Mouse (Mus musculus): ENCODE measurements around the gene Kirrel3. TPM values are rescaled to one million over a fixed set of nuclear protein-coding genes. Genes with fewer than 3 reads are reported as not detected.

Gene Kirrel3
- total and polyA plus RNA-seq, 2 experiments from 2014 or later: 0.29 to 0.42 TPM

- no peak overlapping the region for H3K27ac ChIP-seq (ENCODE audit: low read depth)
- H3K36me3 ChIP-seq (replicated peaks; ENCODE audit: control insufficient read depth, insufficient read depth, low read length): no peaks in the 10 kb centered on the region
- DNase-seq (ENCODE audit: low spot score): no peak
- no peak overlapping the region for H3K4me2 ChIP-seq (ENCODE audit: low read depth, low read length)
- TF ChIP-seq EP300 (IDR thresholded peaks at IDR 0.05; ENCODE audit: low read depth) (no peak), CTCF (IDR thresholded peaks at IDR 0.05; ENCODE audit: low read depth) (no peak)
- H3K27me3 ChIP-seq (ENCODE audit: control insufficient read depth, insufficient read depth, low read length): no peaks in the 10 kb centered on the region
- no peak overlapping the region for H3K9ac ChIP-seq (replicated peaks; ENCODE audit: low read depth, low read length)
- no peaks in the 10 kb centered on the region for H3K4me1 ChIP-seq (ENCODE audit: control insufficient read depth, insufficient read depth)
- H3K4me3 ChIP-seq (ENCODE audit: low read depth, low read length): no peak overlapping the region
- no peak for ATAC-seq (ENCODE audit: insufficient read depth, low read depth)
- 88% methylated on average over 4 of the region's 4 CpGs for WGBS
- no peaks in the 10 kb centered on the region for H3K9me3 ChIP-seq (replicated peaks; ENCODE audit: control insufficient read depth, low read length)
Observed at GRCm38 (mm10) chr9:34962251-34962650, 476.6 kb downstream of the Kirrel3 start.

DNA sequence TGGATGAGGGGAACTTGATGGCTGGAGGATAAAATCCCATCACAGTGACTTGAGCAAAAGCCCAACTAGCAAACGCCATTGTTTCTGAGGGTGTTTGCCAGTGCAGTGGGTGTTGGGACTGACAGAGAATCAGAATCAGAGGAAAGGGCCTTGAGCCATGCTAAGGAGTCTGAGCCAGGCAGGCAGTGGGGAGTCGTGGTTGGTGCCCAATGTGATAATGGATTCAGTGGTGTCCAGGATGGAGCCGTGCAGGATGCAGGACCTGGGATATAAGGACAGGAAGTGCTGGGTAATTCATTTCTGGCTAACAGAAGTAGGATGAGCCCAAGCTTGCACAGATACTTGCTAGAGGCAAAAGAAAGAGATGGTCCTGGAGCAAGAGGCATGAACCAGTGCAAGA is 477.9 kb downstream of the Kirrel3 start:
- Histone ChIP-seq H3K27me3 (ENCODE audit: control insufficient read depth, insufficient read depth, low read length) (no peaks in the 10 kb centered on the region), H3K9ac (replicated peaks; ENCODE audit: low read depth, low read length) (no peak overlapping the region), H3K27ac (ENCODE audit: low read depth) (no peak overlapping the region), H3K36me3 (replicated peaks; ENCODE audit: control insufficient read depth, insufficient read depth, low read length) (no peaks in the 10 kb centered on the region), H3K9me3 (replicated peaks; ENCODE audit: control insufficient read depth, low read length) (no peaks in the 10 kb centered on the region), H3K4me3 (ENCODE audit: low read depth, low read length) (no peak overlapping the region), H3K4me2 (ENCODE audit: low read depth, low read length) (no peak overlapping the region), H3K4me1 (ENCODE audit: control insufficient read depth, insufficient read depth) (no peaks in the 10 kb centered on the region)
- DNase-seq (ENCODE audit: low spot score) (no peak), ATAC-seq (ENCODE audit: insufficient read depth, low read depth) (no peak)
- 53% methylated on average over 3 of the region's 3 CpGs for WGBS
- TF ChIP-seq EP300 (IDR thresholded peaks at IDR 0.05; ENCODE audit: low read depth): no peak
- no peak for TF ChIP-seq CTCF (IDR thresholded peaks at IDR 0.05; ENCODE audit: low read depth)

GRCm38 (mm10) chr9:34964172-34965040 is 478.7 kb downstream of the Kirrel3 start:
- no peak overlapping the region for H3K27ac ChIP-seq (ENCODE audit: low read depth)
- no peaks in the 10 kb centered on the region for H3K4me1 ChIP-seq (ENCODE audit: control insufficient read depth, insufficient read depth)
- H3K4me3 ChIP-seq (ENCODE audit: low read depth, low read length): no peak overlapping the region
- no peaks in the 10 kb centered on the region for H3K9me3 ChIP-seq (replicated peaks; ENCODE audit: control insufficient read depth, low read length)
- no peak overlapping the region for H3K9ac ChIP-seq (replicated peaks; ENCODE audit: low read depth, low read length)
- DNase-seq (ENCODE audit: low spot score): no peak
- TF ChIP-seq EP300 (IDR thresholded peaks at IDR 0.05; ENCODE audit: low read depth) (no peak), CTCF (IDR thresholded peaks at IDR 0.05; ENCODE audit: low read depth) (no peak)
- H3K36me3 ChIP-seq (replicated peaks; ENCODE audit: control insufficient read depth, insufficient read depth, low read length): no peaks in the 10 kb centered on the region
- H3K4me2 ChIP-seq (ENCODE audit: low read depth, low read length): no peak overlapping the region
- no peaks in the 10 kb centered on the region for H3K27me3 ChIP-seq (ENCODE audit: control insufficient read depth, insufficient read depth, low read length)
- WGBS: 80% methylated on average over 14 of the region's 14 CpGs
- ATAC-seq (ENCODE audit: insufficient read depth, low read depth): no peak

GRCm38 (mm10) chr9:34965041-34965415 is 479.3 kb downstream of the Kirrel3 start:
- ATAC-seq (ENCODE audit: insufficient read depth, low read depth) (no peak), DNase-seq (ENCODE audit: low spot score) (no peak)
- Histone ChIP-seq H3K9me3 (replicated peaks; ENCODE audit: control insufficient read depth, low read length) (no peaks in the 10 kb centered on the region), H3K4me2 (ENCODE audit: low read depth, low read length) (no peak overlapping the region), H3K27ac (ENCODE audit: low read depth) (no peak overlapping the region), H3K9ac (replicated peaks; ENCODE audit: low read depth, low read length) (no peak overlapping the region), H3K36me3 (replicated peaks; ENCODE audit: control insufficient read depth, insufficient read depth, low read length) (no peaks in the 10 kb centered on the region), H3K4me3 (ENCODE audit: low read depth, low read length) (no peak overlapping the region), H3K4me1 (ENCODE audit: control insufficient read depth, insufficient read depth) (no peaks in the 10 kb centered on the region), H3K27me3 (ENCODE audit: control insufficient read depth, insufficient read depth, low read length) (no peaks in the 10 kb centered on the region)
- TF ChIP-seq CTCF (IDR thresholded peaks at IDR 0.05; ENCODE audit: low read depth) (no peak), EP300 (IDR thresholded peaks at IDR 0.05; ENCODE audit: low read depth) (no peak)
- WGBS: 45% methylated on average over 4 of the region's 4 CpGs

DNA sequence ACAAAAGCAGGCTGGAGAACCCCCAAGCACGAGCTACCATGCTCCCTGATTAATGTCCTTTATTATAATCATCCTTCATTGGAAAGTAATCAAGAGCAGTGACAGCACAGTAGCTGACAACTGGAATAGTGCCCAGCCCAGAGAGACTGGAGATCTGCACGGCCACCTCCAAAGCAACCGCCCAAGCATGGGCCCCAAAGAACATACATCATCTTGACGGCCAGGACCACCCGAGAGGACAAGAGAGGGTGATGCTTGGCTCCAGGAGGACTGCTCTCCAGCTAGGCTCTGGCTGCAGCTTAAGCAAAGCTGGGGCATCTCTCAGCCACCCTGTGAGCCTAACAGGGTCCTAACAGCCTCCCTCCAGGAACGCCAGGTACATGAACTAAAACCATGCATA is 482.1 kb downstream of the Kirrel3 start:
- no peak overlapping the region for H3K4me3 ChIP-seq (ENCODE audit: low read depth, low read length)
- no peak overlapping the region for H3K4me2 ChIP-seq (ENCODE audit: low read depth, low read length)
- H3K9ac ChIP-seq (replicated peaks; ENCODE audit: low read depth, low read length): no peak overlapping the region
- WGBS: 41% methylated on average over 6 of the region's 6 CpGs
- no peaks in the 10 kb centered on the region for H3K9me3 ChIP-seq (replicated peaks; ENCODE audit: control insufficient read depth, low read length)
- DNase-seq (ENCODE audit: low spot score) (no peak), ATAC-seq (ENCODE audit: insufficient read depth, low read depth) (no peak)
- no peaks in the 10 kb centered on the region for H3K27me3 ChIP-seq (ENCODE audit: control insufficient read depth, insufficient read depth, low read length)
- no peak overlapping the region for H3K27ac ChIP-seq (ENCODE audit: low read depth)
- TF ChIP-seq CTCF (IDR thresholded peaks at IDR 0.05; ENCODE audit: low read depth) (no peak), EP300 (IDR thresholded peaks at IDR 0.05; ENCODE audit: low read depth) (no peak)
- H3K4me1 ChIP-seq (ENCODE audit: control insufficient read depth, insufficient read depth): no peaks in the 10 kb centered on the region
- H3K36me3 ChIP-seq (replicated peaks; ENCODE audit: control insufficient read depth, insufficient read depth, low read length): no peaks in the 10 kb centered on the region
